Mouse (Mus musculus) adrenal gland, postnatal 10 days (tissue): Measurements from ENCODE around the gene Crabp2. TPM values are rescaled to one million over a fixed set of nuclear protein-coding genes. Genes with fewer than 3 reads are reported as not detected.
A peak's percentile ranks its signal among the peaks of the same experiment; 100 is the strongest.

Experiments used
- DNase-seq: peaks from one replicate; pipeline ENCODE4 v3.0.0; 2021; ENCODE audit warnings: mixed read lengths
- total RNA-seq, 2 experiments: library from RNA; stranded (reverse); gene quantifications; 2 replicates each; pipeline ENCODE4 v1.2.3; 2021

Crabp2 gene
- total RNA-seq, 2 experiments from 2014 or later: 0.48 to 0.76 TPM

DNA sequence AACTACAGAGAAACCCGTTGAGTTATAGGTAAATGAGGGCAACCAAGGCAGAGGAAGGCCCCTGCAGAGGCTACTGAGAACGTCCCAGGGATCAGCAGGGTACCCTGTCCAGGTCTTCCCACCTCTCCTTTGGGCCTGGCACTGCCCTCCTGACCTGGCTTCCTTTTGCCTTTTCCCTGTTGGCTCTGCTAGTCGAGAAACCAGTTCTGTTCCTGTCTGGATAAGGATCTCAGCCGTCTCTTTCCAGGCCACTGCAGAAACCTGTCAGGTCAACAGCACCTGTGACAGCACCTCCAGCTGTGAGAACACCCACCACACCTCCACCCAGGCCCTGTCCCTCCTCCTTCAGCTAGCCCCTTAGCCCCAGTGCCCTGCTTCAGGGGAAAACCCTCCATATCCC, 10.0 kb downstream of the Crabp2 start:
- no peak for DNase-seq

GRCm38 (mm10) chr3:87958967-87959366, 10.5 kb downstream of the Crabp2 start:
- no peak for DNase-seq

GRCm38 (mm10) chr3:87959371-87959770, 10.9 kb downstream of the Crabp2 start:
- DNase-seq: no peak

- no peak for DNase-seq
Measured at GRCm38 (mm10) chr3:87960191-87960585, 11.7 kb downstream of the Crabp2 start.

DNA sequence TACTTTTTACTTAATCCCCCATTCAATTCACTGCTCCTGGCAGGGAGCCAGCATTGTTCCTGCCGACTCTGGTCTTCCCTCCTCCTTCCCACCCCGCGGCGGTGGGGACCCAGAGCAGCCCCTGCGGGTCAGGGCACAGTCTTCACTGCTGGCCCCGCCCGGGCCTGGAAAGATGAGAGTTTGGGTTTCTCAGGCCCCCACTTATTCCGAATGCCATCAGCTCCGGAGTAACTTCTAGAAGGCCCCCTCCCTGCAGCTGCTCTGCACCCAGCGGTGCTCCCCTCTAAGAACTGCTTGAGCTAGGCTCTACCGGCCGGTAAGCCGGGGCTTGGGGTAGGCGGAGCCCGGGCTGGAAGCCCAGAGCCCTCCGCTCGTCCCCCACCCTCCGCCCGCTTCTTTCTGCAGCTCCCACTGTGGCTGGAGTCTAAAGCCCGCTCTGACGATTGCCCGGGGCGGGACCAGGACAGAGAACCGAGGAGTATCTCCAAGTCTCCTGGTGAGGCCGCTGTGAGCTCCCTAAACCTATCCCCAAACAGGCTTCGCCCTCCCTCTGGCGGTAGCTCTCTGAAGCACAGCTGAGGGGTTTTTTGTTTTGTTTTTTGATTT, 12.2 kb downstream of the Crabp2 start:
- DNase-seq: peak; percentile 91

DNA sequence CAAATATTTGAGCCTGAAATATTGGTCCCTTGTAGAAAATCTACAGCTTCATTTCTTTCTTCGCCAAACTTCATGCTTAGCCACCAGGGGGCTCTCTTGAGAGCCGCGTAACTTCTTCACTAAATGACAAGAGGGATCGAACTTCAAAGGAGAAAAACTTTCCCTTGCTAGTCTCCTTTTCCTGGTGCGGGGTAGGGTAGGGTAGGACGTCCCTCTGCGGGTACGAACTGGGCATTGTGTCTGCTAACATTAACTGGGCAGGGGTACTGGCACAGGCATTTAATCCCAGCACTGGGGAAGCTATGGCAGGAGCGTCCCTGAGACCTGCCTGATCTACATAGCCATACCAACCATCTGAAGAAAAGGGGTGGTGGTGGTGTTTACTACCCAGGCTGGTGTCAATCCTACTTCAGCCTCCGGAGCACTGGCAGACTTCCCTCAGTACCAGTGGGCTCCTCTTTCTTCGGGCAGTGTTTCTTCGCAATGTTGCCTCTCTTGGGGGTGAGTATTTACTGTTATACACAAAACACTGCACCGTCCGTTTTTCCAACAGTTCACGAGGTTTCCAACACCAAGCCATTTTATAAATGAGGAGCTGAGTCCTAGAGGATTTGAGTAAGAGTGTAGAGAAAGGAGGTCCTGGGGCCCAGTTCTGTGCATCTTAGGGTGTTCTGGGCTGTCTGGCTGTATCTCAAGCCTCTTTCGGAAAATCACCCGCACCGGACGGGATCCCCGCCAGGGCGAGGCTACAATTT, 21.9 kb downstream of the Crabp2 start:
- DNase-seq: peak; percentile 70

DNA sequence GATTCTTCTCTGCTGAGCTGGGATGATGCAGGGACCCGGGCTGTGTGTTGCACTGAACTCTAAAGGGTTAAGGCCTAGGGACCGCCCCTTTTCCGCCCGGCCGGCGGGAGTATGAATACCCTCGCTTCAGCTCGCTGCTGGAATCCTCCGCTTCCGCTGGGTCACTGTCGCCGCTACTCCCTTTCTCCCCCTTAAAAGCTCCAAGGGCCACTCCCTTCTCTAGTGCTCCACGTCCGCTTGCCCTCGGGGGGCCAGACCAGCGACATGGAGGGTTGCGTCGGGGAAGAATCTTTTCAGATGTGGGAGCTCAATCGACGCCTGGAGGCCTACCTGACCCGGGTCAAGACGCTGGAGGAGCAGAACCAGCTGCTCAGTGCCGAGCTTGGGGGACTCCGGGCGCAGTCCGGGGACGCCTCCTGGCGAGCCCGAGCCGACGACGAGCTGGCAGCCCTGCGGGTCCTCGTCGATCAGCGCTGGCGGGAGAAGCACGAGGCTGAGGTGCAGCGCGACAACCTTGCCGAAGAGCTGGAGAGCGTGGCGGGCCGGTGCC, 22.5 kb downstream of the Crabp2 start, which contains the start of gene Nes:
TSS of gene Nes (plus strand) at position 140 of the 550 bp plus-strand sequence.
- peak; percentile 70 for DNase-seq

- no peak for DNase-seq
Measured at GRCm38 (mm10) chr3:87971489-87972202, 23.2 kb downstream of the Crabp2 start.

GRCm38 (mm10) chr3:87972203-87972664, 23.8 kb downstream of the Crabp2 start:
- no peak for DNase-seq

GRCm38 (mm10) chr3:87972776-87973175, 24.3 kb downstream of the Crabp2 start:
- no peak for DNase-seq

GRCm38 (mm10) chr3:87973593-87974380, 25.3 kb downstream of the Crabp2 start:
- DNase-seq: no peak

DNA sequence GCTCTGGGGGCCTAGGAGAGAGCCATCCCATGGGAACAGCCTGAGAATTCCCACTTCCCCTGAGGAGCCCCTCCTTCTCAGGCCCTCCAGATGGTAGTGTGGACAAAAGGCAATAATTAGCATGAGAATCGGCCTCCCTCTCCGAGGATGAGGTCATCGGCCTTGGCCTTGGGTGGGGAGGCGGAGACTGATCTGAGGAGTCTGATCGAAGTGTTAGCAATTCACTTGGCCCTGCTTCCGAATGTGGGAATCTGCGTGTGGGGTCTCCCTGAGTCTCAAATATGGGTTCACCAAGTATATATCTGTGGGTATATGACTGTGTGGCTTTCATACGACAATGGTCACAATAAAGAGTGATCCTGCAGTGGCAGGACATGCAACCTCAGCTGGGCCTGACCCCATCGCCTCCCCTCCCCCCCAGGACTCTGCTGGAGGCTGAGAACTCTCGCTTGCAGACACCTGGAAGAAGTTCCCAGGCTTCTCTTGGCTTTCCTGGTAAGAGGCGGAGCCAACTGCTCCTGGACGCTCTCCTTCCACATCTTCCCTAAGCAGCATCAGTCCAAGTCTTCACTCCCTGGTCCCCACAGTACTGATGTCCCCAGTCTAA, 26.0 kb downstream of the Crabp2 start:
- peak; percentile 49 for DNase-seq

DNA sequence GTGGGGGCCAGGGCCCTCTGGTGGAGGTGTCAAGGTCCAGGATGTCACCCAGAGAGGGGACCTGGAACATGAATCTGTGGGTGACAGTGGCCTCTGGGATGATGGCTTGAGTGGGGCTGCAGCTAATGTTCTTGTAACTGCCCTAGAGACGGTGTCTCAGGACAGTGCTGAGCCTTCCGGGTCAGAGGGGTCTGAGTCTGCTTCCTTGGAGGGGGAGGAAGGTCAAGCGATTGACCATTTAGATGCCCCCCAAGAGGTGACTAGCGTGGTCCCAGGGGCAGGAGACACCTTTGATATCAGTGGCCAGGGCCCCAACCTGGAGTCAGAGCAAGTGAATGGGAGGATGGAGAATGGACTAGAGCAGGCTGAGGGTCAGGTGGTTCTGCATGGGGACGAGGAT, 31.0 kb downstream of the Crabp2 start:
- no peak for DNase-seq

DNA sequence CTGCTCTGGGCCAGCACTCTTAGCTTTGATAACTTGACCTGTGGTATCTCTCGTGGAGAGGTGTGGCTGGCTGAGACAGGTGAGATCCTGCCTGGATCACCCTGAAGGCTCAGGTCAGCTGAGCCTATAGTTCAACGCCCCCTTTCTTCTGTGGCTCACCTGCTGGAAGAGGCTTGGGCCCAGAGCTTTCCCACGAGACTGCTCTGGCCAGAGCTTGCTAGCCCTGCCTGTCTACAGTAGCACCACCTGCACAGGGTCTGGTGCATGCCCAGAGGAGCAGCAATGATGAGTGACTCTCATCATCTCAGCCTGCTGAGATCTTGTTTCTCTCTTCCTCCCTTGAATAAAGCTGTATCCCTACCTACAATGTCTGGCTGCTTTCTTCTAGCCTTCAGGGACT, 31.6 kb downstream of the Crabp2 start:
- no peak for DNase-seq

GRCm38 (mm10) chr3:87980728-87981127, 32.3 kb downstream of the Crabp2 start:
- DNase-seq: no peak

- no peak for DNase-seq
Measured at GRCm38 (mm10) chr3:87981214-87981760, 32.8 kb downstream of the Crabp2 start.

DNA sequence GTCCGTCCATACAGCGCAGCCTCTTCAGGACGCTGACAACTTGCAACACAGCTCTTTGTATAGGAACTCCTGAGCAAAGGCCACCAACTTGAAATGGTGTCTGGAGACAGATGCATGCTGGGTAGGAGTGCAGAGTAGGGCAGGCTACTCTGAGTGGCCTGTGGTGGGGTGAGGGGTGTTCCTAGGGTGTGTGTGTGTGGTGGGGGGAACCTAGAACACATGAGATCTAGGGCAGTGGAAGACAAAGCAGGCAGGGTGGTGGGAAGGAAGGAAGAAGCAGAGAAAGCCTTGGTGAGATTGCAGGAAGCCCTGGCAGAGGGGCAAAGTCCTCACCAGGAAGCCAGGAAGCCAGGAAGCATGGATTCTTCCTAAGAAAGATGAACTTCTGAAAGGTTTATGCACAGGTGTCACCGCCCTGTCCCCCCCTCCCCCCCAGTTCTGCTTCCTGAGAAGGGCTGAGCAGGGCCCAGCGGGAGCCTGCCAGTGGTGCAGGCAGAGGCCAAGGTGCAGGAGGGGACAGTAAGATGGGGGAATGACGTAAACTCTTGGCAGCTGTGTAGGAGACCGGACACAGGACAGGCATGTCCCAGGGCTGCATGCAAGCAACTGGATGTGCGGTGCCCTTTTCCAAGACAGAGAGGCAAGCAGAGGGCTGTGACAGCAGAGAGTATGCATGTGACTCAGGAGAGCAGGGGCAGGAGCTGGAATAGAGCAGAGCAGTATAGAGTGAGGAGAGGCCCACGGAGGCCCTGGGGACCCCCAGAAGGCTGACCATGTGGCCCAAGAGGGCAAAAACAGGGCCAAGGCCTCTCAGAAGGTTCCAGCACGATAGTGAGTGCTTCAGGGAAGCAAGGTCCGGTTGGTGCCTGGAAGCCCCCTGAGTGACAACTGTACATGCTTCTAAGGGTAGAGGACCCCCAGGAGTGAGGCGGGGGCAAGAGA, 33.7 kb downstream of the Crabp2 start:
- DNase-seq: peak; percentile 68

- DNase-seq: peak; percentile 47
Measured at GRCm38 (mm10) chr3:87982836-87983601, 34.6 kb downstream of the Crabp2 start.

DNA sequence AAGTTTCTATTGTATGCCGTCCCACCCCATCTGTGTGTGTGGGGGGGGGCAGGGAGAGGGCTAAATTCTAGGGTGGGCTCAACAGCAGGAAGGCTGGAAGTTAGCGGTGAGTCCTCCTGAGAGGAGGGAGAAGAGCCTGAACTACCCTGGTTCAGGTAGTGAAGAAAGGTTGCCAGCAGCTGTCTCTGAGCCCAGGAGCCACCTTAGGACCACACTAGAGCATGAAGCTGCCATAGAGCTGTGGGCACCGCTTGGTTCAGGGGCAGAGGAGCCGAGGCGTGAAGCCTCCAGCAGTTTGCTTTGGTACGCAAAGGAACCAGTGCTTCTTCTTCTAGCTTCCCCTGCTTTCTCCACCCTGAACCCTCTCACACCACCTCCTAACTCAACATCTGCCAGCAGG, 35.2 kb downstream of the Crabp2 start:
- DNase-seq: no peak
